Mouse (Mus musculus) spleen, adult 12 weeks (tissue): ENCODE data around the gene Srrd.

Experiments
- DNase-seq: peaks from one replicate; pipeline ENCODE4 v3.0.0; 2022; ENCODE audit warnings: low spot score

Gene Srrd

DNA sequence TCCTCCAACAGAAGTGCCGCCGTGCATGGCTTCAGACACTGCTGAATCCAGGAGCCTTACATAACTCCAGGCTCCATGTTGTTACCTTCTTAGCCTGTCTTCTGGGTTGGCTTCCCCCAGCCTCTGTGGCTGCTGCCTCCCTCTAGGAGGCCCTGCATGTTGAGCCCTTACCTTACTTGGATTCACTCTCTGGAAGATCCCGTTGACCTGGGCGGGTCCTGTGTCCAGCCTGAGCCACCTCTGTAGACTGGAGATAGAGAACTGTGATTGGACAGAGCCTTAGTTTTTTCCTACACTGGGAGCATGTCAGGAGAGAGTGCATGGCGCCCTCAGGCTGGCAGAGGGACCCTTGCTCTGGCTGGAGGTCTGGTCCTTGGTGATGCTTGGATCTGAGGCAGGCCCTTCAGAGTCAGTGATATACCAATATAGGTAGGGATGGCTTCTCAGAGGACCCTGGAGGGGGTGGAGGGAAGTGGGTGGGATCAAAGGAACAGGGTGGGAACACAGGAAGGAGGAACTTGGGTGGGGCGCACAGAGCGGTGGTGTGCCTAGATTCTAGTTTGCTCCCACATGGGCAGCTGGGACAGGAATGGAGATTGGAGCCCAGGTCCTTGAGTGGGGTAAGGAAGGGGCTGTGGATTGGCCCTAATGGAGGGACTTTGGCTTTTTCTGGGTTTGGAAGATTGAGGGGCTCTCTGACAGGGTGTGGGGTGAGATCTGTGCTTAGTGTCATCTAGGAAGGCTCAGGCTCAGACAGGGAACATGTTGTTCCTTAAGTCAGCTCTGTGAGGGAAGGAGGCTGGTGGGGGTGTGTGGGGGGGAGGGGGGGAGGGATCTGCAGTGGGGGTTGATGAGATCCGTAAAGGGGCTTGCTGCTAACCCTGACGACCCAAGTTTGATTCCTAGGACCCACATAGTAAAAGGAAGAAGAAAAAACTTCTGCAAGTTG, 54.4 kb downstream of the Srrd start:
- DNase-seq: no peak

DNA sequence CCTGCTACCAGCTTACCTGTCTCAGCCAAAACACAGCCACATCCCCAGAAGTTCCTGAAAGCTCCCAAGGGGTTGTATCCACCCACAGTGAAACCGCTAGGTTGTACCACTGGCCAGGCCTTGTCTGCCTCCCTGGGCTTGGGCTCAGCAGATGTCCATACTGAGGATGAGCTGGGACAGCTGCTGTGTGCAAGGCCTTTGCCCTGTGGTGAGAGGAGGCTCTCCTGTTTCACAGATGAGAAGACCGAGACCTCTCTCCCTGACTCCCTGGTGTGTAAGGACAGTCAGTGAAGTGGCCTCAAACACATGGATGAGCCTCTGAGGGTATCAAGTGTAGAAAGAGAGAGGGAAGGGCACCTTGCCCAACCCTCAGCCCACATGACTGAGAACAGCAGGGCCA, 55.2 kb downstream of the Srrd start:
- no peak for DNase-seq
